Mouse (Mus musculus): ENCODE results near the gene Epha7.

Gene Epha7

GRCm38 (mm10) chr4:28890102-28890501, 77.2 kb downstream of the Epha7 start:
- ChIA-PET POLR2A (no interaction called here), CTCF (no interaction called here)

GRCm38 (mm10) chr4:28895480-28895879, 82.5 kb downstream of the Epha7 start:
- ChIA-PET POLR2A (no interaction called here), CTCF (no interaction called here)

- ChIA-PET CTCF (no interaction called here), POLR2A (no interaction called here)
These were observed 86.4 kb downstream of the Epha7 start for GRCm38 (mm10) chr4:28899373-28899772.

GRCm38 (mm10) chr4:28899783-28900182, 86.9 kb downstream of the Epha7 start:
- POLR2A ChIA-PET, result no interaction called here
- CTCF ChIA-PET, result no interaction called here

GRCm38 (mm10) chr4:28901496-28901895, 88.6 kb downstream of the Epha7 start:
- ChIA-PET POLR2A (interaction anchor here in 1 of 4 experiments (0.5 kb wide), 1 partner anchor 1066 kb away, joined by 7 read pairs; no protein-coding TSS in a partner anchor), CTCF (no interaction called here)

- POLR2A ChIA-PET, result no interaction called here
These were observed 89.2 kb downstream of the Epha7 start for GRCm38 (mm10) chr4:28902004-28902704.

GRCm38 (mm10) chr4:28906985-28907384, 94.1 kb downstream of the Epha7 start:
- ChIA-PET POLR2A (no interaction called here), CTCF (no interaction called here)

More at GRCm38 (mm10) chr4:28902004-28902704, 89.2 kb downstream of the Epha7 start:
- CTCF ChIA-PET, result no interaction called here

- POLR2A ChIA-PET, result no interaction called here
- CTCF ChIA-PET, result no interaction called here
These were observed 97.2 kb downstream of the Epha7 start for GRCm38 (mm10) chr4:28910127-28910526.

GRCm38 (mm10) chr4:28912028-28912427, 99.1 kb downstream of the Epha7 start:
- ChIA-PET CTCF (no interaction called here), POLR2A (no interaction called here)

- ChIA-PET CTCF (no interaction called here), POLR2A (no interaction called here)
These were observed 100.7 kb downstream of the Epha7 start for GRCm38 (mm10) chr4:28913613-28914012.

GRCm38 (mm10) chr4:28920645-28921044, 107.7 kb downstream of the Epha7 start:
- CTCF ChIA-PET, result no interaction called here
- POLR2A ChIA-PET, result interaction anchor here in 1 of 4 experiments (0.6 kb wide), 1 partner anchor 276 kb away, joined by 3 read pairs; no protein-coding TSS in a partner anchor

- CTCF ChIA-PET, result no interaction called here
- POLR2A ChIA-PET, result no interaction called here
These were observed 113.1 kb downstream of the Epha7 start for GRCm38 (mm10) chr4:28926072-28926471.

- POLR2A ChIA-PET, result no interaction called here
- CTCF ChIA-PET, result no interaction called here
These were observed 120.5 kb downstream of the Epha7 start for GRCm38 (mm10) chr4:28933431-28933830.

- CTCF ChIA-PET, result no interaction called here
- POLR2A ChIA-PET, result no interaction called here
These were observed 121.9 kb downstream of the Epha7 start for GRCm38 (mm10) chr4:28934802-28935201.

- ChIA-PET POLR2A (no interaction called here), CTCF (no interaction called here)
These were observed 122.6 kb downstream of the Epha7 start for GRCm38 (mm10) chr4:28935567-28935966.

GRCm38 (mm10) chr4:28940710-28941109, 127.8 kb downstream of the Epha7 start:
- CTCF ChIA-PET, result no interaction called here

GRCm38 (mm10) chr4:28944237-28944636, 131.3 kb downstream of the Epha7 start:
- POLR2A ChIA-PET, result interaction anchor here in 1 of 4 experiments (0.6 kb wide), 1 partner anchor 129 kb away, joined by 5 read pairs; no protein-coding TSS in a partner anchor
- CTCF ChIA-PET, result no interaction called here

More at GRCm38 (mm10) chr4:28940710-28941109, 127.8 kb downstream of the Epha7 start:
- POLR2A ChIA-PET, result no interaction called here

- ChIA-PET POLR2A (no interaction called here), CTCF (no interaction called here)
These were observed 148.1 kb downstream of the Epha7 start for GRCm38 (mm10) chr4:28960889-28961560.

- POLR2A ChIA-PET, result interaction anchor here in 1 of 4 experiments (1.0 kb wide), 1 partner anchor 10 kb away, joined by 3 read pairs; no protein-coding TSS in a partner anchor
- CTCF ChIA-PET, result no interaction called here
These were observed 154.8 kb downstream of the Epha7 start for GRCm38 (mm10) chr4:28967584-28968315.

- CTCF ChIA-PET, result interaction anchor here in 1 of 4 experiments (0.6 kb wide), 1 partner anchor 597 kb away, joined by 3 read pairs; no protein-coding TSS in a partner anchor
- POLR2A ChIA-PET, result no interaction called here
These were observed 185.7 kb downstream of the Epha7 start for GRCm38 (mm10) chr4:28998462-28999286.

Data from embryonic stem cell, embryonic (primary cell).